Mouse (Mus musculus) C2C12 (cell line): ENCODE measurements at regions not wholly inside any gene's neighbourhood (a gene's known extent, or its start where the extent isn't known, plus 50 kb on each side); places are given as distances from the start of the nearest gene placed in this dataset.

Source experiments
- CEBPB ChIP-seq: IDR thresholded peaks from one replicate; pipeline ENCODE4 v1.6.1; 2011; ENCODE audit warnings: low read depth, mild to moderate bottlenecking, control low read depth, moderate library complexity
- CTCF ChIP-seq: IDR thresholded peaks from one replicate; pipeline ENCODE4 v1.5.1; 2011; ENCODE audit not compliant: control insufficient read depth, insufficient read depth, insufficient read length
- MAX ChIP-seq: IDR thresholded peaks from one replicate; pipeline ENCODE4 v1.6.1; 2011; ENCODE audit warnings: mild to moderate bottlenecking, control low read depth
- MYOD1 ChIP-seq: IDR thresholded peaks from one replicate; pipeline ENCODE4 v1.6.1; 2011; ENCODE audit warnings: low read depth; ENCODE audit not compliant: control insufficient read depth, insufficient read length
- USF1 ChIP-seq: IDR thresholded peaks from one replicate; pipeline ENCODE4 v1.6.1; 2011; ENCODE audit warnings: low read depth, mild to moderate bottlenecking, control low read depth, moderate library complexity

- no peak for TF ChIP-seq CTCF
- TF ChIP-seq CEBPB: no peak
- no peak for TF ChIP-seq MYOD1
- no peak for TF ChIP-seq USF1
- no peak for TF ChIP-seq MAX
Observed at GRCm38 (mm10) chr1:128808599-128808998, 216.5 kb upstream of the Cxcr4 start.
